Mouse (Mus musculus): ENCODE results near the gene Atxn2.
"Not testable (repeated sequence)": the region's sequence is repeated elsewhere in the genome, so short reads cannot be mapped to it uniquely, and the experiment has no call there.

Gene Atxn2

DNA sequence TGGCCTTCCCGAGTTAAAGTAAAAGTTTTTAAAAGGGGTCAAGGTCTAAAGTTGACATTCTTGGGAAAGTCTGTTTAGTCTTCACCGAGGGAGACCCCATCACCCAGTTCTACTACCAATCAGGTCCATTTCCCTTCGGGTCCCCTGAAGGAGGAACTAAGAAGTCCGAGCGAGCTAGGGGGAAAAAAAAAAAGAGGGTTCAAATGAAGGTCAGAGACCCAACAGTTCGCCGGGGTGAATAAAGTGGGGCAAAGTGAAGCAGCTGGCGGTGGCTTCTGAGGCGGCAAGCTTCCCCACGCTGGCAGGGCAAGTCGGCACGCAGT, 325 bp upstream of the Atxn2 start:
- DNase-seq (ENCODE audit: extremely low read depth, low read depth), result peak; percentile 56

DNA sequence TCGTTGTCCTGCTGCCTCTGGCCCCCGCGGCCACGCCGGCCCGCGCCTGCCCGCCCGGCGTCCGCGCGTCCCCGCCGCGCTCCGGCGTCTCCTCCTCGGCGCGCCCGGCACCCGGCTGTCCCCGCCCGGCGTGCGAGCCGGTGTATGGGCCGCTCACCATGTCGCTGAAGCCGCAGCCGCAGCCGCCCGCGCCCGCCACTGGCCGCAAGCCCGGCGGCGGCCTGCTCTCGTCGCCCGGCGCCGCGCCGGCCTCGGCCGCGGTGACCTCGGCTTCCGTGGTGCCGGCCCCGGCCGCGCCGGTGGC, 743 bp downstream of the Atxn2 start:
- DNase-seq (ENCODE audit: extremely low read depth, low read depth), result no peak

DNA sequence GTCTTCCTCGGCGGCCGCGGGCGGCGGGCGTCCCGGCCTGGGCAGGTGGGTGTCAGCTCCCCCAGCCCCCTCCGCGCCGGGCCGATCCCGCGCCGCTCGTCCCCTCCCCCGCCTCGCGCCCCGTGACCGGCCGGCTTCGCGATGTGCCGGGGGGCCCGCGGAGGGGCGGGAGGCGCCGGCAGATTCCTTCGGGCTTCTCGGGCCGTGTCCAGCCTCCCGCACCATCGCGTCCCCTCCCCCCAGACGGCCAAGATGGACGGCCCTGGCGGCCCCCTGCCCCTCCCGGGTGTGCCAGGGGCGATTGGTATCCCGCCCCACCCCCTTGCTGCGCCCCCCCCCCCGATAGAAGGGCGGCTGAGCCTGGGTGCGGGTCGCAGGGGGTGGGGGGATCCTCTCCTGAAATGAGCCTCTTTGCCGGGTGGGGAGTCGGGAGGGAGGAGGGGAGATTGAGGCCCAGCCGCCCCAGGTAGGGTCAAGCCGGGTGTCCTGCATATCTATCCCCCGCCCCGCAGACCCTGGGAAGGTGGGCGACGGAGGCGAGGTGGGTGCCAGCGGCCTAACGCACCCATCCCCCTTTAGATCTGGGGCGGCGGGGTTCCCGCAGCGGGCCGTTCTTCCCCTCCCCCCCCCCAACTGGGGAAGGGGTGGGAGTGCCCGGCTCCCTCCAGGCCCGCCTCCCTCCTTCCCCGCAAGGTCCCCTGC, 1.2 kb downstream of the Atxn2 start:
- no peak for DNase-seq (ENCODE audit: extremely low read depth, low read depth)

DNA sequence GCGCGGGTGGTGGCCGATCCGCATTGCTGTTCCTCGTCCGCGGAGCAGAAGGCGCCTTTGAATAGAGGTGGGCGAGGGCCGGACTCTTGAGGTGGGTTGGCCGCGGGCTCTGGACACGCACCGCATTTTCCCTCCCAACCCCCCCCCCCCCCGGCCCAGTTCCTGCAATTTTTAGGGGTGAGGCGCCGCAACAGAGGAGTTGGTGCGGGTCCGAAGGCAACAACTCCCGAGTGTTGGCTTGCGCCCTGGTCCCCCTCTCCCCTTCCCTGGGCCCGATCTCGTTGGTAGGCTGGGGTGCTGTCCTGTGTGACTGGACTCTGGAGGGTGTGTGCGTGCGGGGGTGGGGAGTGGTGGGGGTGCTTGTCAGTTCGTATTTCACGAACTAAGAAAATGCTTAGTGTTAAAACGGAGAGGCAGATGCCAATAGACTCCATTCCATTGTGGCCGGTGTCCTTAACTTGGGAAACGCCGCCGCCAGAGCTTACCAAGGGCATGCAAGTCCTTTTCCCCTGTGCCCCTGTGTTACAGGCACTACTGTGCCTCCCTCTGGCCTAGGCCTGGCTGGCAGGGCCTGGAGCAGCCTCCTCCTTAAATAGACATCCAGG, 1.9 kb downstream of the Atxn2 start:
- no peak for DNase-seq (ENCODE audit: extremely low read depth, low read depth)

DNA sequence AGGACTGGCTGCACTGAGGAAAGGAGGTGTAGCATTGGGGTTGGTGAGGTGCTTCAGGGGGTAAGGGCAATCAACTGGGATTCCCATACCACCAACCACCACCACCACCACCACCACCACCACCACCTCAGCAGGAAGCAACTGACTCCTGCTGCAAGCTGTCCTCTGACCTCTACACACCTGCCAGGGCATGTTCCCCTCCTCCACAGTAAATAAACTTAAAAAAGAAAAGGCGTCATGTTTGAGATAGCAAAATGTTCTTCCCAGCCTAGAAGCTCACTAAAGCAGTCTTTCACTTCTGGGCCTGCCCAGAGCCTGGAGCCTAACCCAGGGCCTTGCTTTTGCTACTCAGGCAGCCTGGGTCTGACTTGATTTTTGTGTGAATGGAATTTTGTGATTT, 3.2 kb downstream of the Atxn2 start:
- DNase-seq (ENCODE audit: extremely low read depth, low read depth), result no peak

DNA sequence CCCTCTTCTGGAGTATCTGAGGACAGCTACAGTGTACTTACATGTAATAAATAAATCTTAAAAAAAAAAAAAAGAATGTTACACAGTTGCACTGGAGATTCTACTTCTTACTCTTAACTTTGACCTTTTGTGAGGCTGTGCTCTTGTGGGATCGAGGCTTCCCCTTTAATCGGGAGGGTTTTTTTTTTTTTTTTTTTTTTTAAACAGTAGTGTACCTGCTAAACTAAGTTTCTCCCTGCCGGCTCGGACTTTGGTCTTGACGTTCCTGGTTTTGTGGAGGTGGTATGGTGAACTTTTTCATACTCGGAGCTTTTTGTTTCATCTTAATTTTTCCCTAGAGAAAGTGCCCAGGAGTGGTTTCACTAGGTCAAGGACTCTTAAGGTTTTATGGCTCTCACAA, 3.8 kb downstream of the Atxn2 start:
- DNase-seq (ENCODE audit: extremely low read depth, low read depth), result no peak

DNA sequence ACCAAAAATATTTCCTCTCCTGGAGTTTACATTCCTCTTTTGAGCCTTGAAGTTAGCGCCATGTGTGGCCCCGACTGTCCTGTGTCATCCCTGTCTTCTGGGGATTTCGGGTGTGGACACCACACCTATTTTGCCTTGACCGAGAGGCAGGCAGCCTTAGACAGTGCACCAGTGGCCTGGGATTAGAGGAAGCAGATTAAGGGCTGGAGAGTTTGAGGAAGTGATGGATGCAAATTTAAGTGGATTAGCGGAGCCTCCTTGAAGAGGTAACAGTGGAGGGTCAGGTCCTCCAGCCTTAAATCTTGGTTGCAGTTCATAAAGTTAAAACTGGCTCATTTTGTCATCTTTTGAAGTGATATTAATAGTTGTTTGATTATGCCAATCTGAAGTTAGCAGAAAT, 7.3 kb downstream of the Atxn2 start:
- no peak for DNase-seq (ENCODE audit: extremely low read depth, low read depth)

DNA sequence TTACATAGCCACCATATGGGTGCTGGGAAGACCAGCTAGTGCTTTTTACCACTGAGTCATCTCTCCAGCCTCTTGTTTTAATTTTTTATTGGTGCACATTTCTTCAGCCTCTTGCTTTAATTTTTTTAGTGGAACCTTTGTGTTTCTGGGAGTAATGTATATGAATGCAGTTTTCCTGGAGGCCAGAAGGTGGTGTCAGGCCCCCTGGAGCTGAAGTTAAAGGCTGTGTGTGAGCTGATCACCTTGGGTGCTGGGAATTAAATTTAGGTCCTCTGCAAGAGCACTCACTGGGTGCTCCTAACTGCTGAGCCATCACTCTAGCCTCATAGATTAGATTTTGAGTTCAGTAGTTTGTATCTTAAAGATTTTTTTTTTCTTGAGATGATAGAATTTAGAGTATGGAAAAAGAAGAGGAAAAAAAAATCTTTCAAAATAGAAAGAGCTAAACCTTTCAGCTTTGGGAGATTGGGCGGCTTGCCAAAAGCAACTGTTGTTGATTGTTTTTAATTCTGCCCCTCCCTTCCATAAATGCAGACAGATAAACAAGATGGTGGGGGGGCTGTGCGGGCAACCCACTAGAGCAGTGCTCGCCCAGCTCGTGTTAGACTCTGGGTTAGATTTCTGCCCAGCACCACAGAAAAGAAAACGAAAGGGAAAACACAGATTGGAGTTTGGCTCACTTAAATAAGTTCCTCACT, 9.9 kb downstream of the Atxn2 start:
- no peak for DNase-seq (ENCODE audit: extremely low read depth, low read depth)

DNA sequence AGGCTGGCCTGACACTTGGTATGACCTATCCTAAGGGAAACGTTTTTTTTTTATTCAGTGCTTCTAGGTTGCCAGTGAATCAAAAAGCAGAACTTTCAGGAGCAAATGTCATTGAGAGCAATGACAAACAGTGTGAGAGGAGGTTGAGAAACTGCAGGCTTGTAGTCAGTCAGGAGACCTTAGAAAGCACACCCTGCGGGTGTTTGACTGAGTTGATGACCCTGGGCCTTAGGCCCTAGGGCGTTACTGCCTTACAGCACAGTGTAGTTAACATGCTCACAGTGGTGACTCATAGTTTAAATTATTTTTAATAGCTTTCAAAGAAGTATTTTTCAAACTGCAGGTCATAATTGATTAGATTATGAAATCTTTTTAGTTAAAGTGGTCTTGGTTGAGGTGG, 10.7 kb downstream of the Atxn2 start:
- DNase-seq (ENCODE audit: extremely low read depth, low read depth), result no peak

DNA sequence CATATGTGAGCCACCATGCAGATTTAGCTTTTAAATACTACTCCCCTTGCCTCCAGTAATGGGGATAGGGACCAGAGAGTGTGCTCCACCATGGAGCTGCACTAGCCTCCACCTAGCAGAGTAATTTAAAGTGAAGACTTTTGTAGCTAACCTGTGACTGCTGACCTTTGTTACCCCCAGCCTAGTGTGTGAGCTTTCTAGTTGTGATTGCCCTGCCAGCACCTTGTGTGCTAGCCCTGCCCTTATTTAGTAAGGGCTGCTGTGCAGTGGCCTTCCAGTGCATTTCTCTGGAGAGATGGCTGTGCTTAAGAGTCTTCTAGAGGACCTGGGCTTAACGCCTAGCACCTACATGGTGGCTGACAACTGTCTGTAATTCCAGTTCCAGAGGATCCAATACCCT, 13.5 kb downstream of the Atxn2 start:
- DNase-seq (ENCODE audit: extremely low read depth, low read depth), result no peak

DNA sequence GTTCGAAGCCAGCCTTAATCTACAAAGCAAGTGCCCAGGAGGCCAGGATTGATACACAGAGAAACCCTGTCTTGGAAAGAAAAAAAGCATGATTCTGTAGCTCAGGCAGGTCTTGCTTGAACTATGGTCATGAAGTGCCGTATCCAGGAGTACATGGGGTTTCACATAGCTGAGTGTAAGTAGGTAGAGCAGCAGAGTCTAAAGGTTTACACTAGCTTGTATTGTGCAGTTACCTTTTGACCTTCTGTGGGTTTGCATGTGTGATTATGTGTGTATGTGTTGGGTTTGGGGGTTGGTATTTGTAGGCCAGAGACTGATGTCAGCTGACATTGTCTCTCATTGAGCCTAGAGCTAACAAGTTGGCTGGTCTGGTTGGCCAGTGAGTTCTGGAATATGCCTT, 18.9 kb downstream of the Atxn2 start:
- DNase-seq (ENCODE audit: extremely low read depth, low read depth), result no peak

DNA sequence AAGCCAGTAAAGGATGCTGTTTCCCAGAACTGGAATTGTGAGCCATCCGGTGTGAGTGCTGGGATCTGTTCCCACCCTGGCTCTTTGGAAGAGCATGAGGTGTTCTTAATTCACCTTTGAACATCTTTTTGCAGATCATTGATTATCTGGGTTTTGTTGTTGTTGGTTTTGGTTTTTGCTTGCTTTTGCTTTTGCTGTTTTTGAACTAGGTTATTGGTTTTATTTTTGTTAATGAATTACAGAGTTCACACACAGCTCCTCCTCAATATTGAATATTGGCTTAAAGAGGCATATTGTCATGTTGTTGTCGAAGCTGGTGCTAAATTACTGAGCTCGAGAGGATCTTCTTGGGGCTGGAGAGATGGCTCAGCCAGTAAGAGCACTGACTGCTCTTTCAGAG, 25.5 kb downstream of the Atxn2 start:
- no peak for DNase-seq (ENCODE audit: extremely low read depth, low read depth)

DNA sequence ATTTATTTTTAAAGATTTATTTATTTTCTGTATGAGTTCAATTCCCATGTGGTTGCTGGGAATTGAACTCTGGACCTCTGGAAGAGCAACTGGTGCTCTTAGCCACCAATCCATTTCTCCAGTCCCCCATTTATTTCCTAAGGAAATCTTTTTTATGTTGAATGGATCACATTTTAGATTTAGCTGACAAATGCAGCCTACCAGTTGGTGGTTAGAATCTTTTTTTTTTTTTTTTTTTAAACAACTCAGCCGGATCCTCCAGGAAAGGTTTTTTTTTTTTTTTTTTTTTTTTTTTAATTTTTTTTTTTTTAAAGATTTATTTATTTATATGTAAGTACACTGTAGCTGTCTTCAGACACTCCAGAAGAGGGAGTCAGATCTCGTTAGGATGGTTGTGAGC, 27.0 kb downstream of the Atxn2 start:
- DNase-seq (ENCODE audit: extremely low read depth, low read depth), result not testable (repeated sequence)

DNA sequence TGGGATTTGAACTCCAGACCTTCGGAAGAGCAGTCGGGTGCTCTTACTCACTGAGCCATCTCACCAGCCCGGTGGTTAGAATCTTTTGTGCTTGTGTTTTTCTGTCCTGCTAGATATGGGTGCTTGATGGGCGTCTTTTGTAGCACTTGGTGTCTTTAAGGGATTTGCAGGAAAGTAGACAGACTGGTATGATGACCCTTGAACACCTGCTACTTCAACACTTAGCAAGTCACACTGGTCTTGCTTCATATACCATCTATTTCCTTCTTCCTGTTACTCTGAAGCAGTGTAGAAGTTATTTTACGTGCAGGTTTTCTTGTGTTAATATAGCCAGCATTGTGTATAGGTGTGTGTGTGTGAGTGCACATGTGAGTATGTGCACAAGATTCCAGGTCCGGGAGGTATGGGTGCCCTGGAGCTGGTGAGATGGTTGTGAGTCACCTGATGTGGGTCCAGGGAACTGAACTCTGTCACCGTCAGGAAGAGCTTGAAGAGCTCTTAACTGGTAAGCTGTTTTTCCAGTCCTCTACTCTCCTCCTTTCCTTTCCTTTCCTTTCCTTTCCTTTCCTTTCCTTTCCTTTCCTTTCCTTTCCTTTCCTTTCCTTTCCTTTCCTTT, 27.5 kb downstream of the Atxn2 start:
- no peak for DNase-seq (ENCODE audit: extremely low read depth, low read depth)

DNA sequence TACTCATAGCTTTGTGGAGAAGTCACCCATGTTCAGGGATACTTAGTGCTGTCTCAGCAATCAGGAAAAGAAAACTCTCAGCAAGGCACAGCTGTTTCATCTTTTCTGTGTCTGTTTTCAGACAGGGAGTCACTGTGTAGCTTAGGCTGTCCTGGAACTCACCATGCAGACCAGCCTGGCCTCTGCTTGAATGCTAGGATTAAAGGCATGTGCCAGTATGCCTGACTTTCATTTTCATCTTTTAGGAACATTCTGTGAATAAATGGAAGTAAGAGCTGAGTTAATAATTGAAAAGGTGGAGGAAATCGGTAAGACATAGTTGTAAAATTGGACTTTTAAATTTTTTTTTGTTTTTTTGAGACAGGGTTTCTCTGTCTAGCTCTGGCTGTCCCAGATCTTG, 29.4 kb downstream of the Atxn2 start:
- no peak for DNase-seq (ENCODE audit: extremely low read depth, low read depth)

DNA sequence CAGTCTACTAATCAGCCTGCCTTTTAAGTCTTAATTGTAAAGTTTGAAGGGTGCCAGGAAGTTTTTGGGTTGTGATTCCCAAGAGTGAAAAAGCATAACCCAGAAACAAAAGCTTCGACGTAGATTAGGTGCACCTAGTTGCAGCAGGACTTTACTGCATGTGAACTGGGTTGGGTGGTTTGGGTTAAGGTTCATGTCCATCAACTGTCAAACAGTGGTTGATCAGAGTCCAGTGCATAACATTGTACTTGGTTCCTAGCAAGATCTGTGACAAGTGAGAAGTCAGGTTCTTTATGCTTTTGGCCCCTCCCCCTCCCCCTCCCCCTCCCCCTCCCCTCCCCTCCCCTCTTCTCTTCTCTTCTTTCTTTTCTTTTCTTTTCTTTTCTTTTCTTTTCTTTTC, 31.8 kb downstream of the Atxn2 start:
- no peak for DNase-seq (ENCODE audit: extremely low read depth, low read depth)

DNA sequence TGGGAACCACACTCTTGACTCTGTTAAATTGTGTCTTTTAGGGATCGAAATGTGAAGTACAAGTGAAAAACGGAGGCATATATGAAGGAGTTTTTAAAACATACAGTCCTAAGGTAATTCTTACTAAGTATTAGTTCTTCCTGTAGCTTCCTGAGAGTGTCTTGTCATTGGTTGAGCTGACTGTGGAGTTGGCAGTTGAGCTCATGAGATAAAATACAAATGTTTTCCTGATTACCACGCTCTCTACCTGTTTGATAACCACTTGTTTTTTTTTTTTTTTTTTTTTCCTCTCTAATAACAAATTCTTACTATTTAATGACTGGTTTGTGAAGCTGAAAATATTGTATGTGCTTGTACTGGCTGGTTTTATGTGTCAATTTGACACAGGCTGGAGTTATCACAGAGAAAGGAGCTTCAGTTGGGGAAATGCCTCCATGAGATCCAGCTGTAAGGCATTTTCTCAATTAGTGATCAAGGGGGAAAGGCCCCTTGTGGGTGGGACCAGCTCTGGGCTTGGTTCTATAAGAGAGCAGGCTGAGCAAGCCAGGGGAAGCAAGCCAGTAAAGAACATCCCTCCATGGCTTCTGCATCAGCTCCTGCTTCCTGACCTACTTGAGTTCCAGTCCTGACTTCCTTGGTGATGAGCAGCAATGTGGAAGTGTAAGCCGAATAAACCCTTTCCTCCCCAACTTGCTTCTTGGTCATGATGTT, 36.9 kb downstream of the Atxn2 start:
- not testable (repeated sequence) for DNase-seq (ENCODE audit: extremely low read depth, low read depth)

DNA sequence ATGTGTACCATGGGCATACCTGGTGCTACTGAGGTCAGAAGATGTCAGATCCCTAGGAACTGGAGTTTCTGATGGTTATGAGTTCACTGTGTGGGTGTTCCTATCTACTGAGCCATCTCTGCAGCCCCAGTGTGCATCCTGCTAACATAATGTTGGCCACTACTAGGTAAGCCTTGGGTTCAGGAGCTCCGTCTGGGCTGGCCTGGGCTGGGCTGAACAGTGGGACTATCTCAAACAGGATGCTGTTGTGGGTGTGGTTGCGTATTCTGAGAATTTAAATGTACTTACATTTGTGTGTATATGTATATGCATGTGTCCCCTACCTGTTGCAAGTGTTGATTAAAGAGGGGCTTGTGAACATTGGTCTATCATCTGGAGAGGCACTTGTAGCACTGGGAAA, 38.5 kb downstream of the Atxn2 start:
- DNase-seq (ENCODE audit: extremely low read depth, low read depth), result no peak

DNA sequence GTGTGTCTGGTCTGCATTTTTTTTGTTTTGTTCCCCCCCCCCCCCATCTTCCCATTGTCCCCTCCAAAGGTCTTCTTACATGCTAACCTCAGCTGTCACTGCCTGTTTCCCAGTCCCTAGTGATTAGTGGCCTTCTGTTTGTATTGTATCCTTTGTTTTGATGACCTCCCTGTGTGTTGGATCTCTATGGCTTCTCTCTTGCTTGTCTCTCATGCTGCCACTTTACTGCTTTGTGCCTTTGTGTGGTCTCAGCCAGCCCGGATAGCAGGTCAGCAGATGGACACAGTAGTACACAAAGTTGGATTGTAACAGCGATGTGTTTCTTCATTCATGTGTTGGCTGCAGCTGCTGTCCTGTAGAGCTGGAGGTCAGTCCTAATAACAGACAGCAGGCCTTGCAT, 46.8 kb downstream of the Atxn2 start:
- DNase-seq (ENCODE audit: extremely low read depth, low read depth), result no peak

DNA sequence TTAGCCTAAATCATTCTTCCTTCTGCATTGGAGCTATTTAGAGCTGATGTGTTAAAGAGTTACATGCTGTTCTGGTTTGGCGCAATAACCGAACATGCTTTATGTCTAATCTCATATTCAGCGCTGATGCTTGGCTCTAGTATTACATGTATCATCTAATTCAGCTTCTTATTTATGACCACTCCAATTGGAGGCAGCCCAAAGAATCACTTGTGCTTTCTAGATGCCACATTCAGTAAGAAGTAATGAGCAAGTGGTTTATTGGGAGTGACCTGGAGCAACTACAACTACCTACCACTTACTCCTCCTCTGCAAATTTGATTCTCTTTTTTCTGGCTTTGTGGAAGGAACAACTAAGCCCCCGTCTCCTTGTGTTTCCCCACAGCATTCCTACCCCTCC, 47.2 kb downstream of the Atxn2 start:
- DNase-seq (ENCODE audit: extremely low read depth, low read depth), result no peak

DNA sequence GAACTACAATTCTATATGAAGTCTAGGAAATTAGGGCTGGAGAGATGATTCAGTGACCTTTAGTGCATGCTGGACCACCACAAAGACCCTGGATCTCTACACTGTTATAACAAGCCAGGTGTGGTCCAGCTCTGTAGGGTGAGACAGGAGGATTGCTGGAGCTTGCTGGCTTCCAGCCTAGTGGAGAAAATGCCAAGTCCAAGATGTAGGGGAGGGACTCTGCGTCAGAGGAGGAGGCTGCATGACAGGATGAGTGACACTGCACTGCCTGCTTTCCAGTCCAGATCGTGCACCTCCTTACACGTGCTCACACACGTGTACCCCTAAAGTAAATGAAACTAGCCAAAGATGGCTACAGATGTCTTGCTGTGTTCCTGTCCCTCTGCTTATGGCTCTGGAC, 48.8 kb downstream of the Atxn2 start:
- DNase-seq (ENCODE audit: extremely low read depth, low read depth), result no peak

DNA sequence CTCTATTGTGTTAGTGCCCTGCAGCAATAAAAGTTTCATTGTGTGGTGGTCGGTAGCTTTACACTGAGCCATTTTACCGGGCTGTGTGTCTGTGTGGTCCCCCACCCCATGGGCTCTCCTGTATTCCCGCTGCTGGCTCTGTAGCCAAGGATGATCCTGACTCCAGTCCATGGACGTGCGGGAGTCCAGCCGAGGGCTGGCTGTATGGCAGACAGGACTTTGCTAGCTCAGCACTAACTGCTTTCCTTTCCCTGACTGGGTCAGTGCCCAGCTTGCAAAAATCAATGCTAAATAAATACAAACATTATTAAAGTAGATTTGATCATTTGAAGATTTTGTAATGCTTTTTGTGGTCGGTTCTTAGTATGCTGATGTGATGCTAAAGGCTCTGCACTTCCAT, 50.3 kb downstream of the Atxn2 start:
- no peak for DNase-seq (ENCODE audit: extremely low read depth, low read depth)

Data from MEL-GATA-1-ER (cell line).